Mouse (Mus musculus) adrenal gland, postnatal 36 days (tissue): ENCODE measurements at regions not wholly inside any gene's neighbourhood (a gene's known extent, or its start where the extent isn't known, plus 50 kb on each side); places are given as distances from the start of the nearest gene placed in this dataset.

Experiments
- DNase-seq, 2 experiments: peaks; one replicate each; pipeline ENCODE4 v3.0.0; 2021; ENCODE audit warnings: mixed read lengths in 1 of 2

GRCm38 (mm10) chr14:112895561-112895960, 418.8 kb upstream of the Tpm3-rs7 start:
- DNase-seq = peak in 1 of 2 experiments; percentile 6

- no peak for DNase-seq
Observed at GRCm38 (mm10) chr14:112901171-112901570, 413.2 kb upstream of the Tpm3-rs7 start.

- DNase-seq = no peak
Observed at GRCm38 (mm10) chr14:112917148-112917547, 397.3 kb upstream of the Tpm3-rs7 start.
